Mouse (Mus musculus) cerebellum, adult (tissue): ENCODE data around the gene Col16a1.
A peak's percentile ranks its signal among the peaks of the same experiment; 100 is the strongest.

Experiments used
- ATAC-seq: cut with Nextera tagmentation; 2 replicates; pipeline ENCODE4 v1.9.2; 2017; ENCODE audit warnings: mild to moderate bottlenecking, moderate library complexity, mixed read lengths; ENCODE audit not compliant: insufficient number of reproducible peaks, low FRiP score, low TSS enrichment

The Col16a1 gene

DNA sequence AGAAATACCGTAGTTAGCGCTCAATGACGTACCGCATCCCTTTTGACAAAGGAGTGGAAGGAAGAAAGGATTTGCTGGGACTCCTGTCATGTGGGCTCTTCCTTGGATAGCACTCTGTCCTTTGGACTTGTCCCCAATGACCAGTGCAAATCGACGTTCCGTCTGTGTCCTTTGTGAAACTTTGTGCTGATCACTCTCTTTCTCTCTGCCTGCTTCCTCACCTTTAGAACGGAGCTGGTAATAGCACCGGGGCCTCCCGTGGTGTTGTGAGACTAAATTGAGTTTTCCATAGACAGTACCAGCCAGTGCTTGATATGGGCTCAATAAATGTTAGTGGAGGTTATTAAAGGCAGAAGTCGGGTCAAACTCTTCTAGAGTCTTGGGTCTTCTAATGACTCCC lies 6.6 kb upstream of the Col16a1 start:
- ATAC-seq, result no peak

DNA sequence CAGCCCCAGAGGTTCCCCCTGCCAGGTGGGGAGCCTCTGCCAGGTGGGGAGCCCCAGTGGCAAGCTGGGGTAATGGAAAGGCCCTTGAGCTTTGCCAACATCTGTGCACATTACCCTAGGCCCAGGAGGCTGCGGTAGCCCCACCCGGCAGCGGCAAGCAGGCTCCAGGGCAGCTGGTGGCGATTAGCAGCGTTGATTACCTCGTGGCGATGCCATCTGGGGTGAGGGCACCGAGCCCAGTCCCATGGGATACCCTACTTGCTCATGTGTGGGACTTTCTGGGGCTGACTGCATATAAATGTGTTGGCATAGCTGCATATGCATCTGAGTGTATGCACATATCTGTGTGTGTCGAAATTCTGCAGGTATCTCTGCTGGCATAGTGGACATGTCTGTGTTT lies 3.4 kb upstream of the Col16a1 start:
- ATAC-seq, result no peak

- ATAC-seq, result no peak
These were observed 2.0 kb upstream of the Col16a1 start for GRCm38 (mm10) chr4:130045609-130046008.

DNA sequence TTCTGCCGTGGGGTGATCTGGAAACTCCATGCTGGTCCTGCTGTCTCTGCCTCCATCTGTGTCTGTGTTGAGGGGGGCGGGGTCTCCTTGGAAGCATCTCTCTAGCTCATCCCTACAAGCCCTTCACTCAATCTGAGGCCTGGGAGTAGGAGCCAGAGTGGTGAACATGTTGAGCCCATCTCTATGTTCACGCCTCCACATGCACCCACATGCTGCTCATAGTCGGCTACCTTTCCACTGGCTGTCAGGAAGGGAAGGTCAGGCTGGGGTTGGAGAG lies 501 bp downstream of the Col16a1 start:
- no peak for ATAC-seq

DNA sequence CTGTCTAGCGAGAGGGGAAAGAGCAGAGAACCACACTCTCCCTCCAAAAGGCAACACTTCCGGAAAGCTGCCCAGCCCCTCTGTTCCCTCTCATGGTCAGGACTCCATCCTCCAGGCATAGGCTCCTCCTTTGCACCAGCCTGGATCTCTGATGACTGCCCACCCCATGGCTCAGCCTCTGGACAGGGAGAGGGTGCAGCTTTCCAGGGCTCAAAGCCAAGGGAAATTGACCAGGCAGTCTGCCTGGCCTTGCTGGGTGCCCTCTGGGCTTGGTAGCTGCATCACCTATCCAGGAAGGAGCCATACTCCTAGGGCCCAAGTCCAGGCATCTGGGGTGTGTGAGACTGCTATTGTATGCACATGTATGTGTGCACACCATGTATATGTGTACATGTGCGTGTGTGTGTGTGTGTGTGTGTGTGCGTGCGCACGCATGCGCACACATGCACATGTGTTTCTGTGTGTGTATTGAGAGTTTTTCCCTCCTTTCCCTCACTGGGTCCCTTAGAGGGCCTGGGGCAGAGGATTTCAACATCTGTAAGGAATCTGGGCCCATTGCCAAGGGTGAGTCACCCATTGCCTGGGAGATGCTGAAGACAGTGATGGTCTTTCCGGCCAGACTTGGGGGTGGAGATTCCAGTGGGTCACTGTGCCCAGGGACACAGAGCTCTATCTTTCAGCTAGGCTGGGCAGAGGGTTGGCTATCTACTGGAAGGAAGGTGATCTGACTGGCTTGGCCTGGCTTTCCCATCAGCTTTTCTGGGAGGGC lies 2.6 kb downstream of the Col16a1 start:
- ATAC-seq, result no peak

DNA sequence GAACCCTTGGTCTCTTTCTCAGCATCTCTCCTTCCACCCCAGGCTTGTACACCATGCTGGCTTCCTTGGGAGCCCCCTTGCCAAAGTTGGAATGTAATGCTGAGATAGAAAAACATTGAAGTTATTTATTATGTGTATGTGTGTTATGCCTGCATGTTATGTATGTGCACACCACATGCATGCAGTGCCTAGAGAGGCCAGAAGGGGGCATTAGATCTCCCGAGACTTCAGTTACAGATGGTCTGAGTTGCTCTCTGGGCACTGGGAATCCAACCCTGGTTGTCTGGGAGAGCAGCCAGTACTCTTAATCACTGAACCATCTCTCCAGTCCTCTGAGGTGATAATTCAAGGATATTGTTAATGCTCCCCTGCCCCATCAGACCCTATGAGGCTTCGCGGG lies 4.6 kb downstream of the Col16a1 start:
- ATAC-seq, result no peak

DNA sequence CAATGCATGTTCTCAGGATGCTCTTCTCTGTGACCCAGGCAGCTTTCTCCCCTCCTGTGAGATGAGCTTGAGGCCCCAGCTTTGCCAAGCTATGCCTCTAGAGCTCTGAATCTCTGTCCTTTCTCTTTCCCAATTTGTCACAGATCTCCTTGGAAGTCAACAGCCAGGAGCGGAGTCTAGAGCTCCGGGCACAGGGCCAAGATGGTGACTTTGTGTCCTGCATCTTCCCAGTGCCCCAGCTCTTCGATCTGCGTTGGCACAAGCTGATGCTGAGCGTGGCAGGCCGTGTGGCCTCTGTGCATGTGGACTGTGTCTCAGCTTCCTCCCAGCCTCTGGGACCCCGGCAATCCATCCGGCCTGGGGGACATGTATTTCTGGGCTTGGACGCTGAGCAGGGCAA lies 5.5 kb downstream of the Col16a1 start:
- ATAC-seq, result no peak

GRCm38 (mm10) chr4:130054727-130055126 lies 7.1 kb downstream of the Col16a1 start:
- ATAC-seq, result no peak

- no peak for ATAC-seq
These were observed 7.7 kb downstream of the Col16a1 start for GRCm38 (mm10) chr4:130055160-130056010.

DNA sequence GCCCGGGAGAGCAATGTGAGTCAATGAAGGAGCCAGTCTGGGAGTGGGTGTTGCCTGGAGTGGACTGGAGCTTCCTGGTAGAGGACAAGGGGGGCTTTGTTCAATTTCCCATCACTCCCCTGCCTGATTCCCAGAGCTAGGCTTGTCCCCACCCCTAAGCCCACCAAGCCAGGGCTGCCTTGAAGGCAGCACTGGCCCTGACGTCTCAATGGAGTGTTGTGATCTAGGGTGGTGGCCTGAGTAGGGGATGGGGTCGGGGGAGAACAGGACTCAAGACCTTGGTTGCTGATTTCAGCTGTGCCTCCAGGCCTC lies 8.3 kb downstream of the Col16a1 start:
- ATAC-seq, result no peak

- ATAC-seq, result no peak
These were observed 8.8 kb downstream of the Col16a1 start for GRCm38 (mm10) chr4:130056471-130056870.

DNA sequence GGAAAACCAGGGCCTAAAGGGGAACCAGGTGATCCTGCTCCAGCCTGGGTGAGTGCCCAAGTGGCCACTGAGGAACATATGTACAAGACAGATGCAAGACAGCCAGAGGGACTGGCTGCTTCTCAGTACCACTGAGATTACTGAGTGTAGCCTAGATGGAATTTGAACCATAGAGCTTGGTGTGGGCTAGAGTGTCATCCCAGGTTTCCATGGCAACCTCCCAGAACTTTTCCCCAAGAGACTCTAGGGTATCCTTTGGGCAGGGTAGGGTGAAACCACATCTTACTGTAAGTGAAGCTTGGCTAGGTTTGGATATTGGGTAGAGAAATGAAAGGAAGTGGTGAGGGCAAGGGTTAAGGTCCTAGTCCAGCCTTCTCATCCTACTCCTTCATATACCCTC lies 13.3 kb downstream of the Col16a1 start:
- ATAC-seq, result no peak

GRCm38 (mm10) chr4:130063191-130063590 lies 15.6 kb downstream of the Col16a1 start:
- ATAC-seq, result no peak

DNA sequence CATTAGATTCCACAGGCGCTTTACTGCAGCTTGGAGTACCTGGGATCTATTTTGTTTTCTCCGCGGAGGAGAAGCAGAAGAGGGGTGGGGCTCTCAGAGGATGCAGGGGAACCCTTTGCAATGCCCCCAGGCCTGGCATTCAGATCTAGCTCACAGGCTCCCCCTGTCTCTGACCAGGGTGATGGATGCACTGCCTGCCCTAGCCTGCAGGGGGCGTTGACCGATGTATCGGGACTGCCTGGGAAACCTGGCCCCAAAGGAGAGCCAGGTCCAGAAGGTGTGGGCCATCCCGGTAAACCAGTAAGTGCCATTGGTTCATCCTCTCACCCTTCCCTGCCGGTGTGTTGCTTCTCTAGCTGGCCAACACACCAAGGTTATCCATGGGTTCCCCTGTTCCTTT lies 19.2 kb downstream of the Col16a1 start:
- ATAC-seq, result no peak

GRCm38 (mm10) chr4:130070523-130070922 lies 22.9 kb downstream of the Col16a1 start:
- ATAC-seq, result no peak

- no peak for ATAC-seq
These were observed 24.1 kb downstream of the Col16a1 start for GRCm38 (mm10) chr4:130071758-130072157.

DNA sequence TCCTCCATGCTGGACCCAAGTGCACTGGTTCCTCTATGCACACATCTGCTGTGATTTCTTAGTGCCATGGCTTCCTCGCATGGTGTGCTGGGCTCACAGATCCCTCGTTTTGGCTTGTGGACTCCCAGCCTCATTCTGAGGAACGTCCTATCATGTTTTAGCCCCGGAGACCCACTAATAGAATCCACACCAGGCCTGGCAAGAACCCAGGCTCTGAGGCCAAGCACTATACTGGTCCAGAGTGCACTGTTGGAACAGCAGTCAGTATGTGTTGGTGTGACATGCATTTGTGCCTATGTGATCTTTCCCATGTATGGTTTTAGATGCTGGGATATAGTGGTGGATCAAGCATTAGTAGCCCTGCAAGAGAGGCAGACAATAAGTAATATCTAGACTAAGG lies 25.7 kb downstream of the Col16a1 start:
- ATAC-seq, result no peak

GRCm38 (mm10) chr4:130074761-130075515 lies 27.3 kb downstream of the Col16a1 start:
- no peak for ATAC-seq

- no peak for ATAC-seq
These were observed 29.2 kb downstream of the Col16a1 start for GRCm38 (mm10) chr4:130076856-130077255.

- peak; percentile 81 for ATAC-seq
These were observed 31.3 kb downstream of the Col16a1 start for GRCm38 (mm10) chr4:130078816-130079485.

DNA sequence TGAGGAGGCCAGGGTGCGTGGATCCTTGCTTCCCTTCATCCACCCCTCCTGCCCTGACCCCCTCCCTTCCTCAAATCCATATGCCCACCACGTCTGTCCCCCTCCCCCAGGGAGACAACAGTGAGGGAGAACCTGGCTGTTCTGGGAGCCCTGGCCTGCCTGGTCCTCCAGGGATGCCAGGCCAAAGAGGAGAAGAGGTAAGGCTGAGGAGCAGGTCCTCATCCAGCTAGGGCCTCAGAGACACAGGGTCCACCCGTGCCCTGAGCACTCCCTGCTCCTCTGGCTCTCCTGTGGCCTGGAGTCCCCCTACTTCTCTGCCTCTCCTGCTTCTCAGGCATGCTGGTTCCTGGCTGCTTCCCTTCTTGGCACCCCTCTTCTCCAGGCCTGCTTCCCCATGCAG lies 31.9 kb downstream of the Col16a1 start:
- ATAC-seq, result no peak
